Mouse (Mus musculus) layer of hippocampus, adult 9-10 months (tissue): ENCODE data around the gene Thada.
"Not testable (repeated sequence)": the region's sequence is repeated elsewhere in the genome, so short reads cannot be mapped to it uniquely, and the experiment has no call there.

Source experiments
- DNase-seq: peaks from one replicate; pipeline ENCODE4 v3.0.0; 2022; ENCODE audit warnings: low spot score

Thada gene

GRCm38 (mm10) chr17:84342299-84342817, 123.6 kb downstream of the Thada start:
- DNase-seq = no peak

GRCm38 (mm10) chr17:84341686-84342085, 124.3 kb downstream of the Thada start:
- no peak for DNase-seq

DNA sequence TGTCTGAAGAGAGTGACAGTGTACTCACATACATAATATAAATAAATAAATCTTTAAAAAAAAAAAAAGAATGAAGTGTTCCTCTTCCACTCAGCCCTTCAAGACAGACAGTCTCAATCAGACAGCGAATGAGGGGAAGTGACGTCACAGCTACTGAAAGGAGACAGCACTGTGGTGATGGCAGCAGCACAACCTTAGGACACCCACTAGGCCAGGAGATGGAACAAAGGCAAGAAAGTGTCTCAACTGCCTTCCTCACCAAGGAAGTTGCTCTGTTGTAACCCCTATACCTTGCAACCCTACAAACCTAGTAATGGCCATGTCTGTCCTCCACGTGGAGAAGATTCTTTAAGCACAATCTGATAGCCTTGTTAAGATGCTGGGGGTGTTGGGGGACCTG, 125.4 kb downstream of the Thada start:
- no peak for DNase-seq

GRCm38 (mm10) chr17:84335996-84336395, 130.0 kb downstream of the Thada start:
- no peak for DNase-seq

DNA sequence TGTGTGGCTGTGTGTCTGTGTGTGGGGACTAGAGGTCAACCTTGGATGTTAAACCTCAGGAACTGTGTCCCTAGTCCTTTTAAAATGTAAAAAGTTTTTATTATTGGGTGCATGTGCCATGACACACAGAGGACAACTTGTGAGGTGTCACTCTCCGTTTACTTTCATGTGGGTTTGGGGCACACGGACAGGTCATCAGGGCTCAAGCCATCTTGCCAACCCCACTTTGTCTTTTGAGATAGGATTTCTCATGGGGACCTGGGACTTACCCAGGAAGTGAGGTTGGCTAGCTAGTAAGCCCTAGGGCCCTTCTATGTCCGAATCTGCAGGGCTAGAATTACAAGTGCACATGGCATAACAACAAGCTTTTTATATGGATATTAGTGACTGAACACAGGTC, 130.9 kb downstream of the Thada start:
- no peak for DNase-seq

DNA sequence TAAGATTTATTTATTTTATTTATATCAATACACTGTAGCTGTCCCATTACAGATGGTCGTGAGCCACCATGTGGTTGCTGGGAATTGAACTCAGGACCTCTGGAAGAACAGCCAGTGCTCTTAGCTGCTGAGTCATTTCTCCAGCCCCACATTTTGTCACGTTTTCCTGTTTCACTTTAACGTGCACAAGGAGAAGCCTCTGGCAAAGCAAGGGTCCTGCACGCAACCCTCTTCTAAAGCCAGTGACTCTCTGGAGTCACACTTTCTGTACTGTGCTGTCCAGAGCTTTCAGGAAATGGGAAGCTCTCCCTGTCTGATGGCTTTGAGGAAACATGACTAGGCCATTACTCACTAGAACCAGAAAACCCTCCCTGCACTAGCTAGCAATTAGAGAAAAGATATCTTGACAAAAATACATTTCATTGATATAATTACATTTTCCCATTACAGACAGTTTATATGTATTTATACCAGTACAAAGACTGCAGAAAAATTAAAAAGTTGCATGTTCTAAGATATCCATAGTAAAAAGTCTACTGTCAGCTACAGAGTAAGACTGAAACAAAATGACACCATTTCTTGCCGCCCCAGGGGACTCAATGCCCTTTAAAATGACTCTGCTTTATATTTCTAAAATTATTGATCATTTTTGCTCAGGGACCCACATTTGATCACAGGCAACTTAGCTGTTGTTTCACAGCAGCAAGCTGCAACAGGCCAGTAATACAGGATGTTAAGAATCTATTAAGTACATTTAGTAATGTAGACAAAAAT, 131.6 kb downstream of the Thada start:
- DNase-seq = no peak

GRCm38 (mm10) chr17:84332940-84333339, 133.1 kb downstream of the Thada start:
- DNase-seq = no peak

DNA sequence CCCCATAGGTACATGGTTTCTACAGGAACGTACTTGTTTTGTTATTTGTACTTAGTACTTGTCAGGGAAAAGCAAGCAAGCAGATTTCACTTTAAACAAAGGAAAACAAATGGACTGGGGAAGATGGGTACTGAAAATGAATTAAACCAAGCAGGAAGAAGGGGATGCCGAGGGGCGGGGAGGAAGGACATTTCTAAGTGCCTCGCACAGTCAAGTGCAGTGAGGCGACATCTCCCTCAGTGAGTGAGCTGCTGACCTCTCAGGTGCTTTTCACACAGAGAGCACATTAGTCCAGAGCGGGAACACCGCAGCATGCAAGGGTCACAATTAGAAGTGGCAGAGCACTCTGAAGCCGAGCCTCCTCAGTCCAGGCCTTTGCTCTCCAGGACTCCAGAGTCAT, 135.0 kb downstream of the Thada start:
- no peak for DNase-seq

GRCm38 (mm10) chr17:84330506-84330905, 135.5 kb downstream of the Thada start:
- DNase-seq = no peak

- no peak for DNase-seq
Observed at GRCm38 (mm10) chr17:84329906-84330470, 136.0 kb downstream of the Thada start.

DNA sequence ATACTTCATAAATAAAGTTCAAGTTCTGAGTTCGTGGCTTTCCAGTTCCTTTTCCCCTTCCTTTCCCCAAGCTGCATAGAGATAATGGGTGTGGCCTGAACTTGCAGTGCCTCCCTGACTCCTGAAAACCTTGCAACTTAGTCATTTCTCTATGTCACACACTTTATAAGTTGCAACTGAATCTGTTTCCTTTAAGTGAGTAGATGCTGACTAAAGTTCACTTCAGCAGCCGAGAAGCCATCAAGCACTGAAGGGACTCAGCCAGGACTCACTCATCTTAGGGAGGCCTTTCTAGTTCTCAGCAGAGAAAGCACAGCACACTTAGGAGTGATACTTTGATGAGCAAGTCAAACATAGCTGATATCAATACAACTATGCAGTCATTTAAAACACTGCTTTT, 137.5 kb downstream of the Thada start:
- DNase-seq = no peak

- DNase-seq = no peak
Observed at GRCm38 (mm10) chr17:84327051-84327925, 138.7 kb downstream of the Thada start.

DNA sequence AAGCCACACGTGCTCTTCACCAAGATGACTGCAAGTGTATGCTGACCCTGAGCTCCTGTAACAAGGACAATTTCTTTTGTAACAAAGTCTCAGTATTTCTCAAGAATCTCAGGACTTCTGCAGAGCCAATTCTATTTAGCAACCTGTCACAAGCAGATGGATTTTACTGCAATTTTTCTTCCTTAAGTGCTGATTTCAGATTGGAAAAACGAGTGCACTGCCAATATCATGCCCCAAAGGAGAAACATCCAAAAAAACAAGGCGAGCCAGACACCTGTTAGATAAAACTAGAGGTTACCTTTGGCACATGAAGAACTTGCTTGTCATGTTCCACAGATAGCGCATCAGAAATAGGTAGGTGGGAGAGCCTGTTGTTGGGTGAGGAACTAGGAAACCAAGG, 143.8 kb downstream of the Thada start:
- DNase-seq = no peak

GRCm38 (mm10) chr17:84321351-84321750, 144.7 kb downstream of the Thada start:
- DNase-seq = no peak

DNA sequence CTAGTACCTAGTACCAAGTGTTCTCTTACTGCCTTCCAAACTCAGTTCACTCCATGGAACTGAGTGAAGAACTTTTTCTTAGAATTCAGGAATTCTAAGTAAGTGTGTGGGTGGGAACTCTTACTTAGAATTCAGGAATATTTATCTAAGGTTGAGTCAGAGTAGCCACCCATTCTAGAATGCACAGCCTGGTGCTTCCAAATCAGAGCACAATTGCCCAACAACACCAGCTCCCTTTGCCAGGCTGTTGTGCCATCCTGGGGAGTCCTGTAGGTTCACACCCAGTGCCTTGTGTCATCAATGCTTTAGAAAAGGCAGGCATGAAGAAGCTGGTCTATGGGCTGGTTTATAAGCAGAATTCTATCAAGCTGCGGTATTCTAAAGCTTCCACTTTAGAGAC, 145.4 kb downstream of the Thada start:
- DNase-seq = no peak

- DNase-seq = no peak
Observed at GRCm38 (mm10) chr17:84314341-84314740, 151.7 kb downstream of the Thada start.

DNA sequence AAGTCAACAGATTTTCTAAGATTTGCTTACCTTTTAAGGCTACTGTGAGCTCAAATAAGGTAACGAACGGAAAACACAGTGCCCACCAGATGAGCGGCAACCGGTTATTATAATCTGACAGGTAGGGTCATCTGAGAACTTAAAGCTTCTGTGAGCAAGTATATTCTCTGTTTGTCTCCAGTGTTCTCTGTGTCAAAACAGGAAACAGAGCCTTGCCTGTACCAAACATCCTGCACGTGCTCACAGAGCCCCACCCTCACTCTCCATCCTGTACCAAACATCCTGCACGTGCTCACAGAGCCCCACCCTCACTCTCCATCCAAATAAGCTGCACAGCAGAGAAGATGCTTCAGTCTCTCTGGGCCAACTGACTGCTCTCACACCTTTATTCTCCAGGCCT, 152.5 kb downstream of the Thada start:
- DNase-seq = no peak

- DNase-seq = no peak
Observed at GRCm38 (mm10) chr17:84306151-84306550, 159.9 kb downstream of the Thada start.

DNA sequence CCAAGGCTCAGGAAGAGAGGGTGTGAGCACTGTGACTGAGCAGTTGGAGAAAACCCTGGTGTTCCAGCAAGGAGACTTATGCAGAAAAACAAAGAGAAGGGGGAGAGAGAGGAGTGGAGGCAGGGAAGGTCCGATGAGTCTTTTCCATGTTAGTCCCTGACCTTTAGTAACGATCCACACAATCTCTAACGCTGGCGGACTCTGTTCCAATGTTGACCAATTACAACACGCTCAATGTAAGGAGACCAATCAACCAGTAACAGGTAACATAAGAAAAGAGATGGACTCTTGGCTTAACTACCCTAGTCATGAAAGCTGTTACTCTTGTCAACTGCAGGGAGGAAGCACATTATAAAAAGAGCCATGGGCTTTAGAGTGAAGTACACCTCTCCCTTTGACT, 160.9 kb downstream of the Thada start:
- no peak for DNase-seq

DNA sequence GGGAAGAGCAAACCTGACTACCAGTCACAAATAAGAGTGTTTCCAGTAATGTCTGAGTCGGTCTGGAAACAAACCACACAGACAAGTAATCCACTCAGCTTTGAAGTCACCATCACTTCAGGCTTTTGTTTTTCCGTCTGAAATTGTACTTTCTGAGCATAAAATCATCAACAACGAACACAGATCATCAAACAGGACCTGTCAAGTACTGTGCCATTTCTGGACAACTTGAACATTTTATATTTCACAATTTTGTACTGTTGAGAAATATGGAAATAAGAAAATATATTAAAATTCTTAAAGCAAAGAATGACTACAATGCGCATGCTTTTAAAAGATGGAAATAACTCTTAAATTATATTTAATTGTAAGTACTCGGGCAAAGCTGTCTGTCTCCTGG, 161.9 kb downstream of the Thada start:
- no peak for DNase-seq

DNA sequence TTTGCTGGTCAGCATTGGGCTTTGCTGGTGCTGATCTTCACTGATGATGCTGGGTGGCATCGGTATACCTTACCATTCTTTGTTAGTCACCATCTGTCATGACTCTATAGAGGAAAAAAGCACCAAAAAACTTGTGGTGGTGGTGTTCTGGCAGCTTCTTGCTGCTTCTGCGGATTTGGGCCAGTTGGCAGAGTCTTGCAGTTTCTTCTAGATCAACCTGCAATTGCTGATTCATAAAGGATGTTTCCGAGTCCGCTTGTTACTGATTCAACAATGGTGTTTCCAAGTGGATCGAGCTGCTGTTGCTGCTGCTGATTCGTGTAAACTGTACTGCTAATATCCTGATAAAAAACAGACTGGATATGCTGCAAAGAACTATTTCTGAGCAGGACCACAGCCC, 168.0 kb downstream of the Thada start:
- DNase-seq = no peak

DNA sequence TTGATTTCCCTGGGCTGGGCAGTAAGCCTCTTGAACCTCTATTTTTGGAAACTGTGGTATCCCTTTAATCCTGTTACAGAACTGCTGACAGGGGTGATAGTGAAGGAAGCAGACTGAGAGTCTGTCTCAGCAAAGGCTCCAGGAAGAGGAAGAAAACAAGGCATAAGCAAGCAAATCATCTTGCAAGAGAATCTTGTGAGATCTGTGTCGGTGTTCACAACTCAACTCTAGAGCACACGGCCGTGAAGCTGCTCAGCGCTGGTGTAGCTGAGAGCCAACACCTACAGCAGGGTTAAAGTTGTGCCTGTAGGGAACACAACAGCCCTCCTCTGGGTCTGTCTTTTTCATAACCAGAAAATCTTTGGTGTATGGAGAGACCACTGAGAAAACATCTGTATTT, 172.8 kb downstream of the Thada start:
- no peak for DNase-seq

DNA sequence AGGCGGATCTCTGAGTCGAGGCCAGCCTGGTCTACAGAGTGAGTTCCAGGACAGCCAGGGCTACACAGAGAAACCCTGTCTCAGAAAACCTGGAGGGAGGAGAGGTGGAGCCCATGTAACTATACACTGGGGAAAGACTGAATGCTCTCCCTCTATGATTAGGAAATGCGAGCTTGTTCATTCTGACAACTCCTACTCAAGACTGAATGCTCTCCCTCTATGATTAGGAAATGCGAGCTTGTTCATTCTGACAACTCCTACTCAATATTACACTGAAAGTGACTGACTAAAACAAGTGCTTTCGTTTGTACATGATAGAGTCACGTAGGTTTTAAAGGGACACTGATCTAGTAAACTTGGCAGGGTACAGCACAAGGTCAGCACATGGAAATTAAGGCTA, 174.8 kb downstream of the Thada start:
- DNase-seq = not testable (repeated sequence)
